Mouse (Mus musculus) kidney, adult 11 months (tissue): Measurements from ENCODE around the gene Gm49403.
"Not testable (repeated sequence)": the region's sequence is repeated elsewhere in the genome, so short reads cannot be mapped to it uniquely, and the experiment has no call there.

ENCODE experiments used
- DNase-seq: peaks from one replicate; pipeline ENCODE4 v3.0.0; 2022

Gene Gm49403

DNA sequence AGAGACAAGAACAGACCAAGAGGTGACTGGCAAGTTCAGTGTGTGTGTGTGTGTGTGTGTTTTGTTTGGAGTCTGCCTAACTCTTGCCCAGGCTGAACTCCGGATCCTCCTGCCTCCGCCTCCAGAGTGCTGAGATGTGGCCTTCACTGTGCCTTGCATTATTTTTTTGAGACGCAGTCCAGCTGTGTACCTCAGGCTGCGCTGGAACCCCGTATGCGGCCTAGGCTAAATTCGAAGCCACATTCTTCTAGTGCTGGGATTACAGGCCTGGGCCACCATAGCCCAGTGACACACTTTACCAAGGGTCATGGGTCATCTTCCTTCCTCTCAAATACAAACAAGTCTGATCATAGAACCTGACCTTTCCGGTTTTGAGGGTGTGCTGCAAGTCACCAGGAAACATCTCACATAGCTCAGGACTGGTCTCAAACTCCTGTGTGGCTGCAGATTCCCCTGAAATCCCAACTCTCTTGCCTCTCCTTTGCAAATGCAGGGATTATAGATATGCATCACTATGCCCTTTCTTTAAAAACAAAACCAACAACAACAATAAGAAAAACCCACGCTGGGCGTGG, 11.4 kb upstream of the Gm49403 start:
- DNase-seq: no peak

DNA sequence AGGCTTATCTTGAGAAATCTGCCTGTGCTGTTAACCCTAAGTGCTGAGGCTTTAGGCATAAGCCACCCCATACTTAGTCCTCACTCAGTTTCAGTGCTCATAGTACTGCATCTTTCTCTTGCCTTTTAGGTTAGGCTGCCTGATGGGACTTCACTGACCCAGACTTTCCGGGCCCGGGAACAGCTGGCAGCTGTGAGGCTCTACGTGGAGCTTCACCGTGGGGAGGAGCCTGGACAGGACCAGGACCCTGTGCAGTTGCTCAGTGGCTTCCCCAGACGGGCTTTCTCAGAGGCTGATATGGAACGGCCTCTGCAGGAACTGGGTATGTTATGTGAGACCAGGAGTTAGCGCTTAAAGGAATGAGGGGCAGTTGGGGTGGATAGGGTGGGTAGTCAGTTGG, 8.7 kb upstream of the Gm49403 start:
- DNase-seq: no peak

DNA sequence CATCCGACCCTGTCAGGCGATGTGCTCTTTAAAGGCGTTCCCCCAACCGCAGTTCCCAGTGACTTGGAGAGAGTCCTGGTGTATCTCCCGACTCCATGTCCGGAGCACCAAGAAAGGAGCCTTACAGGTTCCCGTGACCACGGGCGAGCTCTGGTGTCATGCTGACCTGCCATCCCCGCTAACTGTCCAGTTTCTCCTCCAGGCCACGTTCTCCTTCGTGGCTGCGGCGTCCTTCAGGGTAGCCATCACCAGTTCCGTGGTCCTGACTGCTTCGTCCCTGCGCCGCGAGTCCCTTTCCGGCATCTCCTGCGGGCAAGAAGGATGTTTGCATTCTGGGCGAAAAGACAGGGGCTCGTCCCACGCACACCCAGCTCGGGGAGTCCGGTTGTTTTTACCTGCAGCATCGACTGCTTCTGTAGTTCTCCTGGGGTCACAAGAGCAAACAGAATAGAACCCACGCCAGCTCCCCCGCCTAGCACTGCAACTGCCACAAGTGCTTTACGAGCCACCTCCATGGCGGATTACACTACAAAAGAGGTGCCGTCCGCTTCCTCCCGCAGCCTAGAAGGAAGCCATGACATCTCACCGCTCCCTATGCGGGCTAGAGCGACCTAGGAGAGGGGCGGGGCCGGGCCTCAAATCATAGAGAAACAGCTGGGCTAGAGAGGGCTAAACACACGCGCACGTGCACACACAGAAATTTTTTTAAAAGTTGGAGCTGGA, 3.3 kb upstream of the Gm49403 start, which contains the start of gene Uqcc3:
Uqcc3 (minus strand) TSS at position 613 of the 723 bp plus-strand sequence.
- peak; percentile 91 for DNase-seq

DNA sequence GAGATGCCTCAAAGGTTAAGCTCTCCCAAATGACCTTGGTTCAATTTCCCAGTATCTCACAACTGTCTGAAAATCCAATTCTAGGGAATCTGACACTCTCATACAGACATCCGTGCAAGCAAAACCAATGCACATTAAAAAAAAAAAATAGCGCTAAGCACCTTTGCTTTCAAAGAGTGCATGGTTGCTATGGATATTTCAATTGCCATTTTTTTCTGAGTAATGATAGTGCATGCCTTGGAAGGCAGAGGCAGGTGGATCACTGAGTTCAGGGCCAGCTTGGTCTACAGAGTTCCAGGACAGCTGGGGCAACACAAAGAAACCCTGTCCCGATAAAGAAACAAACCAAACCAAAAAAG, 2.7 kb upstream of the Gm49403 start:
- DNase-seq: no peak

DNA sequence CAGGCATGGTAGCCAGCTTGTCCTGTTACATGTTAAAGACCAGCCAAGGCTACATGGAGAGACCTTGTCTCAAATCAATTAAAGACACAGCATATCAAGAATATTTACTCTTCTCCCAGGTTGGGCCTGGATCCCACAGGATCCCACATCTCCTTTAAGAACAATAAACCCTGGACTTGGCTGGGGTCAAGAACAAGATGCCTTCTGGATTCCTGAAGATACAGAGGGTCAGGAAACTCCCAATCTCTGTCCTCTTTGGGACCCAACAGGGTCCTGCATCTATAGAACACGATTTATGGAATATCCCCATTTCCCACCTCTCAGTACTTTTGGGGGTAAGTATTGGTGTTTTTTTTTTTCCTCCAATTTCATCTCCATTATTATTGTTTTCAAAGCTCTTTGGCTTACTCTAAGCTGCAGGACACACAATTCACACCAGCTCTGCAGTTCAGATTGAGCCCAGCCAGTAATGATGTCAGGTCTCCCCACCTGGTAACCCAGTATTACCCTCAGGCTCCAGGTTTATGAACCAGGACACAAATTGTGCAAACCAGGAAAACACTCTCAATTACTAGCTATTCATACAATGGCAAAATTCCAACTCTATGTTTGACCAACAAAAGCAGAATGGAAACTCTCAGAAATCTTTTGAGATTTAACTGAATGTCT, 3.3 kb downstream of the Gm49403 start:
- DNase-seq: no peak

DNA sequence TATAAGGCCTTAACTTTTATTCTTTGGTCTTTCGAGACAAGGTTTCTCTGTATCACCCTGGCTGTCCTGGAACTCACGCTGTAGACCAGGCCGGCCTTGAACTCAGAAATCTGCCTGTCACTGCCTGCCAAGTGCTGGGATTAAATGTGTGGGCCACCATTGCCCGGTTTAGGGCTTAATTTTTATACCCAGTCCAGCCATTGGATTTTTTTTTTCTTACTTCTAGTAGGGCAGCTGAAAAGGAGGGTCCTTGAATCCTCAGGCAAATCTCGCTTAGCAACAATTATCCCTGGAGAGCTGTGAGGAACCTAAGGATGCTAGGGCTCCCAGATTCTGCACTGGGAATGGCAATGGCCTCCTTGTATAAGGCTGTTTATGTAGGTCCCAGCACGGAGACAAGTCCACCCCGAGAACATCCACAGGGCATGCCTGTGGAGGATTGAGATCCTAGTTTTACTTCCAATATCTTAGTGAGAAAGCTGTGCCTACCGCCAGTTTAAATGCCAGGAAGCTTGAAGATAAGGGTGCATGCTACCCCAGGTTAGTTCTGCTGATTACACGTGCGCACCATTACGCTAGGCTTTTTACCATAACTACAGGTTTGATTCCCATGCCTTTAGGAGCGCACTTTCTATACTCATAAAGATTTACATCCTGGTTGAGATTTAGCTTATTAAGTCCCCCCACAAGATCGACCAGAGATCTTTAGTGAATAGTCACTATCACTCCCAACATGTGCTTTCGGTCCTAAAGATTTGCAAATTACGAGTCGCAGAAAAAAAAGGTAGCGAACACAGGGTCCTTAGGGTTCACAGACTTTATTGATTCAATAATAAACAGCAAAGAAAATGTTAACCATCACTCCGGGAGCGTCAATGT, 4.1 kb downstream of the Gm49403 start:
- no peak for DNase-seq

DNA sequence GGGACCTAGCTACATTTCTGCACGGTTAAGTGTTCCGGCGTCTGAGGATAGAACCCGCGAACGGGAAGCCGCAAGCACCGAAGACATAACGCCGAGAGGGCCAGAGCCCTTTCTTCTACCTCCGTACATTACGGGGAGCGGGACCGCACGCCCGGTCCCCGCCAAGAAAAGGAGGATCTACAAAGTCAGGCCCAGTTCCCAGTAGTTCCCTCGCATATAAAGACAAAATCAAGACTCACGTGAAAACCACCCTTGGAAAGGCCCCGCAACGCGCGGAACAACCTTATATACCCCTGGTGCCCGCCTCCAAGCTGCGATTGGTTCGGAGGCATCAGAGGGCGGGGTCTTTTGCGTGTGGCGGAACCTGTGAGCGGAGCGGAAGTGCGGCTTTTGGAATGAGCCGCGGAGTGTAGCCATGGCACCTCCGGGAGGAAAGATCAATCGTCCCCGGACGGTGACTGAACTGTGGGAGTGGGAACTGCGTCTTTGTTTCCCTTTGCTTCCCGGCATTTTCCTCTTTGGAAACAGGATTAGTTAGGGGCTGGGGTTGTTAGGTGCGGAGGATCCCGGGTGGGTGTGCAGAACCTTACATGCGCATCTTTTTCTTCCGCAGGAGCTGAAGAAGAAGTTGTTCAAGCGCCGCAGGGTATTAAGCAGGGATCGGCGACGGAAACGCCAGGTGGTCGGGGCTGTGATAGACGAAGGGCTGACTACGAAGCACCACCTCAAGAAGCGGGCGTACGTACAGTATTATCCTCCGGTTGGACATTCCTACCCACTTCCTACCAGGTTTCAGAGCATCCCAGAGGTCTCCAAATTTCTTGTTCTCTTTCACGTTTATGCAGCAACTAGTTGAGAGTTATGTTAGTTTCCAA, 5.0 kb downstream of the Gm49403 start, which contains the start of the genes 1810009A15Rik and Gm49416:
1810009A15Rik (plus strand) TSS at position 343 of the 875 bp plus-strand sequence.
Gm49416 (plus strand) TSS at position 416 of the 875 bp plus-strand sequence.
- DNase-seq: peak; percentile 93

DNA sequence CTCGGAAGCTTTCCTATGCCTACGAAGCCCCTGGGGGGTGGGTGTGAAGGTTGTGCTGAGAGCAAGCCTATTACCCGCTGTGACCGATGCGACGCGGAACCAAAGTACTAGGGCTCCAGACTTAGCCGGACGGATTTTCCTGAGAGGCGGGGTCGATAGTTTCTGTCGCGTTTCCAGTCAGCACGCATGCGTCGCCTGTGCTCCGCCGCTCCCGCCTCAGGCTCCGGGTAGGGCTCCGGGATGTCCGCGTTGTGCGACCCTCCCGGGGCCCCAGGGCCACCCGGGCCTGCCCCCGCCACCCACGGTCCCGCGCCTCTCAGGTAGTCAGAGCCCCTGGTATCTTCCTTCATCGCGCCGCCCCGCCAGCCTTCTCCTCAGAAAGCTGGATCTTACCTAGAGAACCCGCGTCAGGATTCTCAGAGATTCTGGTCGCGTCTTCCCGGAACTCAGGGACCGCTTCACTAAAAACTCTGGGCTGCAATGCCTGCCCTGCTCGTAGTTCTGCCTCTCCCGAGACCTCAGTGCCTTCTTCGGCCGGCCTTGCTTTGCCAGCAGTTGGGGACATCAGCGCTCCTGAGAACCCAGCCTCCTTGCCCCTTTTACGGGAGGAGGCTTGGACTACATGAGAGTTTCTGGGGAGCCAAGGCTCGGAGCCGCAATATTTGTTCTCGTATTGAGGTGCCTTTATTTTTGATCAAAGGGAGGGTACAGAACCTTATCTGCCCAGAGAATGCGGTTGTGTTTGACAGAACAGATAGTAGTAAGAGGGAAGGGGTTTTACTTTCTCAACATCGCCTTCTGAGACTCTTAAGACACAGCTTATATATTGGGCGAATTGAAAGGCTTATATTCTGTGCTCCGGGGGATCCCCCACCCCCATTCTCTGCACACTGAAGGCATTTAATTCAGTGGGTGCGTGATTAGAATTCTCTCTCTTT, 9.4 kb downstream of the Gm49403 start, which contains the start of gene Ints5:
Ints5 (plus strand) TSS at position 177 of the 938 bp plus-strand sequence.
- peak; percentile 75 for DNase-seq

DNA sequence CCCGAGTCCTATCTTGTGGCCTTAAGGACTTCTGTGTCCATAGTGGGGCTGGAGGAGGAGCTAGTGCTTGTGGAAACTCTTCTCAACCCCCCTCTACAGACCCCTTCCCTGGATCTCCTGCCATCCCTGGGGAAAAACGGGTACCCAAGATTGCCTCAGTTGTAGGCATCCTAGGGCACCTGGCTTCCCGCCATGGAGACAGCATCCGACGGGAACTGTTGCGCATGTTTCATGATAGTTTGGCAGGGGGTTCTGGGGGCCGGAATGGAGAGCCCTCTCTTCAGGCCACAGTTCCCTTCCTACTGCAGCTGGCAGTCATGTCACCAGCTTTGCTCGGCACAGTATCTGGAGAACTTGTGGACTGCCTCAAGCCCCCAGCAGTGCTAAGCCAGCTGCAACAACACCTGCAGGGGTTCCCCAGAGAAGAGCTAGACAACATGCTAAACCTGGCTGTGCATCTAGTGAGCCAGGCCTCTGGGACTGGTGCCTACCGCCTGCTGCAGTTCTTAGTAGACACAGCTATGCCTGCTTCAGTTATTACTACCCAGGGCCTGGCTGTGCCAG, 11.7 kb downstream of the Gm49403 start:
- DNase-seq: no peak

DNA sequence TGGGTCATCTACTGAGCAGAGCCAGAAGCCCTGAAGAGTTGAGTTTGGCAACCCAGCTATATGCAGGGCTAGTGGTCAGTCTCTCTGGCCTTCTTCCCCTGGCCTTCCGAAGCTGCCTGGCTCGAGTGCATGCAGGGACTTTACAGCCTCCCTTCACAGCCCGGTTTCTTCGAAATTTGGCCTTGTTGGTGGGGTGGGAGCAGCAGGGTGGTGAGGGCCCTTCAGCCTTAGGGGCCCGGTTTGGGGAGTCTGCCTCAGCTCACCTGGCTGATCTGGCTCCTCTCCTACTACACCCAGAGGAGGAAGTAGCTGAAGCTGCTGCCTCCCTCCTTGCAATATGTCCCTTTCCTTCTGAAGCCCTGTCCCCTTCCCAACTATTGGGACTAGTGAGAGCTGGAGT, 12.5 kb downstream of the Gm49403 start:
- DNase-seq: not testable (repeated sequence)

DNA sequence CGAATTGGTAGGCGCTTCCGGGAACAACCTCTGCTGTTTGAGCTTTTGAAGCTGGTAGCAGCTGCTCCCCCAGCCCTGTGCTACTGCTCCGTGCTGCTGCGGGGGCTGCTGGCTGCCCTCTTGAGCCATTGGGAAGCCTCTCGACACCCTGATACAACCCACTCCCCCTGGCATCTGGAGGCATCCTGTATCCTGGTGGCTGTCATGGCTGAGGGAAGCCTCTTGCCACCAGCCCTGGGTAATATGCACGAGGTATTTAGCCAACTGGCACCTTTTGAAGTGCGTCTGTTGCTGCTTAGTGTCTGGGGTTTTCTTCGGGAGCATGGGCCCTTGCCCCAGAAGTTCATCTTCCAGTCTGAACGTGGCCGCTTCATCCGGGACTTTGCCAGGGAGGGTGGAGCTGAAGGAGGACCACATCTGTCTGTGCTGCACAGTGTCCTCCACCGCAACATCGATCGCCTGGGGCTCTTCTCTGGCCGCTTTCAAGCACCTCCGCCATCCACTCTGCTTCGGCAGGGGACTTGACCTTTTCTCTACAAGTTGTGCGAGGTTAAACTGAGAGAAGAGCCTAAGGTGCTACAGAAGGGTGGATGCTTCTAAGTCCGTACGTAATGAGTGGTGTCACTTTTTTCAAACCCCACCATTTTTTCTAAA, 13.6 kb downstream of the Gm49403 start:
- peak; percentile 55 for DNase-seq

DNA sequence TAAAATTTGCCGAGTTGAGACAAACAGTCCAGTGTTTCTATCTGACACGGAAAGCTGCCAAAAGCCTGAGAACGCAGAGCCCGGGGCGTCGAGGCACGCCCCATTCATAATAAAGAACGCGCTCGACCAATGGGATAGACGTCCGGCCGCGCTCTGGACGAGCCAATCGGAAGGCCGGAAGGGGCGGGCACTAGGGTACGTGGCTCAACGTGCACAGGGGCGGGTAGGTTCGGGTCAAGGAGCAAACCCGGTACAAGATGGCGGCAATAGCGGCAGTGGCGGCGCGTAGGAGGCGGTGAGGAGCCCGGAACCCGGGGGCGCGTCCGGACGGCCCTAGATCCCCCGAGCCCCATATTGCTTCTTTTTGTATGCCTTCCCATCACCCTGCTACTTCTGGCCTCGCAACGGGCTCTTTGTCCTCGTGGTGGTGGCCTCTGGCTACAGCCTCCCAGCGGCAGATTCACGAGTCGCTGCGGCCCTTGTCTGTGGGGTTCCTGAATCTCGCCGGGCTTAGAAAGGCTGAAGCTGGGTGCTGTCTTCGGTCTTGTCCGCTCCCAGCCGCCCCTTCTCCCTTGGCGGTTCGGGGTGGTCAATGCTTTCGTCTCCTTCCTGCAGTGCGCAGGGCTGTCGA, 14.2 kb downstream of the Gm49403 start, which contains the start of gene Ganab:
Ganab (plus strand) TSS at position 207 of the 631 bp plus-strand sequence.
- DNase-seq: peak; percentile 96

DNA sequence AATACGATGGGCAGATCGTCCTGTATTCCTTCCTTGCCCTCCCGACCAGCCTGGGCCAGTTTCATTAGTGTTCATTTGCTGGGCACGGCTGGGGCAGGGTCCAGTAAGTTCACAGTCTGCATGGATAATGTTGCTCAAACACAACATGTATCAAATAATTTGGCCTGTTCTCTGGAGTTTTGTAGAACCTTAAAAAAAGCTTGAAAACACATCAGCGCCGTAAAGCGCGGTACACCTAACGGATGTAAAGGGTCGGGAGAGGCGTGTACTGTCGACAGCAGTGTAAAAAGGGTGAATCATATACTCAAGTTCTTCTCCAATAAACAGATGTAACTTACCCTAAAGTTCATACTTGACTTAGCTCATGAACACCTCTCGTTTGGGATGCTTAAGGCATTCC, 14.8 kb downstream of the Gm49403 start:
- no peak for DNase-seq

DNA sequence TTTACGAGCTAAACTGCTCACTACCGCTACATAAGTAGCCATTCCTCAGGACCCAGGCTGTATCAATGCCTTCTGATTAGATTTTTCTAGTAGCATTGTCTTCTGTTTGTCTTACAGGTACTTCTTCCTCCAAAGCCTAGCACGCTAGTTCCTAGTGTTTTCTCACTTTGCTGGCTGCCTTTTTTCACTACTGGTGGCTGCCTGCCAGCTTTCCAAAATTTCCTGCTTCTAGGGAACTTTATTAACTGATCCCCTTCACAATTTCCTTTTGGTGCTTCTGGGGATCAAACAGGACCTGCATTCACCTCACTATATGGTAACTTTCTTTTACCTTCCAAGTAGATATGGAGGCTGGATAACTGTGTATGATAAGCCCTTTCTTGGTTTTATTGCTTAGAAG, 15.3 kb downstream of the Gm49403 start:
- DNase-seq: no peak

DNA sequence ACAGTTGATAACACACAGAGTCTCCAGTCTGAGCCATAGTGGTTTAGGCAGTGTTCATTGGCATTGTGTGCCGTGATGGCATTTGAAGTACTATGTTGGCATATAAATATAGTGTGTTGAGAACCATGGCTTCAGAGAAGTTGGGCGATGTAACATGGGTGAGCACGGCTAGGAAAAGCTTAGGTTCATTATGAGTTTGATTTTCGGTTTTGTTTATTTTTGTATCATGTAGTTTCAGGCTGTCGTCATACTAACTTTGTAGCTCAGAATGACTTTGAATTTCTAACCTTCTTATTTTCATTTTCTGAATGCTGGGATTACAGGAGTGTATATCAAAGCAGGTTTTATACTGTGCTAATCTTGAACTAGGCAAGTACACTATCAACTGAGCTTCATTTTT, 19.7 kb downstream of the Gm49403 start:
- no peak for DNase-seq

DNA sequence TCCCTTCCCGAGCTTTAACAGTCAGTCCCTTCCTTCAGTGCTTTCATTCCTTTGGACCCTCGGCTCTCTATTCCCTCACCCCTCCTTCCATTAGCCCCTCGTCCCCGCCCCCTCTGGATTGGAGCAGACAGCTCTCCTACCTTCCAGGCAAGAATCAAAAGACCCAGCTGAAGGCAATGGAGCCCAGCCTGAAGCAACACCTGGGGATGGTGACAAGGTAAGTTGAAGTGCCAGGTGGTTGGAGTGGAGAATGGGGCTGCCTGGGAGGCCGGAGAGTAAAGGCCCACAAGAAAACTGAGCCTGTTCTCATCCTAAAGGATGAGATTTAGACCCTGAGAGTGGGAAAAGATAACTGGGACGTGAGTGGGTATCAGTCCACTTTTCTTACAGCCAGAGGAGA, 24.8 kb downstream of the Gm49403 start:
- no peak for DNase-seq

DNA sequence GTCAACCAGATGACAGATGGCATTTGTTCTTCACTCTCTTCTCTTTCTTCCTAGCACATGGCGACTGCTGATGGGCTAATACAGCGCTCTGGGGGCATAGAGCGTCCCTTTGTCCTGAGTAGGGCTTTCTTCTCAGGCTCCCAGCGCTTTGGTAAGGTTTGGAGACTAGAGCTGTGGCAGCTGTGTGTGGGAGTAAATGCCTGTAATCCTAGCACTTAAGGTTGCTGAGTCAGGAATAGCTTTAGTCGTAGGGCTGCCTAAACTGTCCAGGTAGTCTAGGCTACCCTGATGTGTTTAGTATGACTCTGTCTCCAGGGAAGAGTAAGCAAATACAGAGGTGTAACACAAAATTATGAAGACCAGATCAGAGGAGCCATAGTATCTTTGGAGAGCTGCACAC, 28.1 kb downstream of the Gm49403 start:
- DNase-seq: no peak

DNA sequence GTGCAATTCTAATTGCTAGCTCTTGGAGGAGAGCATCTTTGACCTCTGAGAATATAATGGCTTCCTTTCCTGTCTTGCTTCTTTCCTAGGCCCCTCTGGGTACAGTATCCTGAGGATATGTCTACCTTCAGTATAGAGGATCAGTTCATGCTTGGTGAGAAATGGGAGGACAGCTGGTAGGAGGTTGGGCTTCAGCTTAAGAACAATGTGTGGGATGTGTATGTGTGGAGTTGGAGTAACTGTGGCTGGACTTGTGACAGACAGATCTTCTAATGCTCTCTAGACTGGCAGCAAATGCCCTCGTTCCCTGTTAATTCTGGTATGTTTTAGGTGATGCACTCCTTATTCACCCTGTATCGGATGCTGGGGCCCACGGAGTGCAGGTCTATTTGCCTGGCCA, 30.5 kb downstream of the Gm49403 start:
- DNase-seq: no peak

DNA sequence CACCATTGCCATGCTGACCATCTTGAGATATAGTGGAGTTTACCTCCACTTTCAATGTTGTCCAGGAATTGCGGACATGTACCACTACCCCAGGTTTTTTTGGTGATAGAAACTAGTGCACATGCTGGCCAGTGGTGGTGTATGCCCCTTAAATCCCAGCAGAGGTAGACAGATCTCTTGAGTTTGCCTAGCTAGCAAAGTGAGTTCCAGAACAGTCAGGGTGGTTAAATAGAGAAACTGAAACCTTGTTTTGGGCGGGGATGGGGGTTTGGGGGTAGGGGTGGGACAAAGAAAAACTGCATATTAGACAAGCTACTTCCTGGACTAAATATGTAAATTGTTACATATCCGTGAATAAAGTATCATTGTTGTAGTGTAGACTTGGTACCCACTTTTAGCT, 35.3 kb downstream of the Gm49403 start:
- DNase-seq: no peak
